Mouse (Mus musculus) stomach, embryonic 15.5 days (tissue): ENCODE measurements at regions not wholly inside any gene's neighbourhood (a gene's known extent, or its start where the extent isn't known, plus 50 kb on each side); places are given as distances from the start of the nearest gene placed in this dataset.

Source experiments
- ATAC-seq: fragments of 200-750 bp; cut with Nextera tagmentation; 2 replicates; pipeline ENCODE4 v1.8.0; 2017; ENCODE audit warnings: low read depth, moderate number of reproducible peaks, moderate TSS enrichment; ENCODE audit not compliant: insufficient read depth, low FRiP score
- H3K27ac ChIP-seq: fragments of 300-500 bp; sonication (generic); 2 replicates; pipeline ENCODE4 v1.5.1; 2015; ENCODE audit warnings: mild to moderate bottlenecking, inconsistent platforms
- H3K27me3 ChIP-seq: fragments of 300-500 bp; sonication (generic); replicated peaks from 2 replicates; pipeline ENCODE4 v1.6.1; 2015; ENCODE audit warnings: inconsistent platforms
- H3K36me3 ChIP-seq: fragments of 300-500 bp; sonication (generic); 2 replicates; pipeline ENCODE4 v1.6.1; 2015; ENCODE audit warnings: inconsistent platforms
- H3K4me1 ChIP-seq: fragments of 300-500 bp; sonication (generic); 2 replicates; pipeline ENCODE4 v1.6.1; 2015; ENCODE audit warnings: inconsistent platforms
- H3K4me2 ChIP-seq: fragments of 300-500 bp; sonication (generic); 2 replicates; pipeline ENCODE4 v1.6.1; 2015; ENCODE audit warnings: mild to moderate bottlenecking, inconsistent platforms
- H3K4me3 ChIP-seq: fragments of 300-500 bp; sonication (generic); replicated peaks from 2 replicates; pipeline ENCODE4 v1.5.1; 2015; ENCODE audit warnings: inconsistent platforms
- H3K9ac ChIP-seq: fragments of 300-500 bp; sonication (generic); 2 replicates; pipeline ENCODE4 v1.6.1; 2015; ENCODE audit warnings: inconsistent platforms
- H3K9me3 ChIP-seq: fragments of 300-500 bp; sonication (generic); 2 replicates; pipeline ENCODE4 v1.6.1; 2016; ENCODE audit warnings: inconsistent platforms
- WGBS: fragments of 180-500 bp; shearing (Covaris S2); methylation state at CpG from one replicate; pipeline ENCODE4 v1.1.7; 2015; 5-methylcytosine and 5-hydroxymethylcytosine counted together

- H3K4me3 ChIP-seq = no peak overlapping the region
- no peak overlapping the region for H3K27ac ChIP-seq
- H3K27me3 ChIP-seq = no peaks in the 10 kb centered on the region
- H3K36me3 ChIP-seq = no peaks in the 10 kb centered on the region
- 90% methylated on average over 13 of the region's 13 CpGs for WGBS
- ATAC-seq = no peak
- no peaks in the 10 kb centered on the region for H3K9me3 ChIP-seq
- H3K4me2 ChIP-seq = no peak overlapping the region
- H3K9ac ChIP-seq = no peak overlapping the region
- H3K4me1 ChIP-seq = no peaks in the 10 kb centered on the region
These were observed 99.2 kb downstream of the Zfp281 start for GRCm38 (mm10) chr1:136723839-136724443.

- Histone ChIP-seq H3K9ac (no peak overlapping the region), H3K9me3 (no peaks in the 10 kb centered on the region), H3K4me2 (no peak overlapping the region), H3K4me3 (no peak overlapping the region), H3K4me1 (no peaks in the 10 kb centered on the region), H3K27me3 (no peaks in the 10 kb centered on the region), H3K27ac (no peak overlapping the region), H3K36me3 (no peaks in the 10 kb centered on the region)
- no peak; the same call in 1 of the 2 replicates for ATAC-seq
- WGBS = 27% methylated on average over 4 of the region's 4 CpGs
These were observed 100.5 kb downstream of the Zfp281 start for GRCm38 (mm10) chr1:136725242-136725641.

- Histone ChIP-seq H3K27me3 (no peaks in the 10 kb centered on the region), H3K27ac (no peak overlapping the region), H3K9ac (no peak overlapping the region), H3K36me3 (no peaks in the 10 kb centered on the region), H3K4me1 (no peaks in the 10 kb centered on the region), H3K4me2 (no peak overlapping the region), H3K9me3 (no peaks in the 10 kb centered on the region), H3K4me3 (no peak overlapping the region)
- 61% methylated on average over 11 of the region's 11 CpGs for WGBS
- no peak for ATAC-seq
These were observed 101.6 kb downstream of the Zfp281 start for GRCm38 (mm10) chr1:136726145-136726935.

GRCm38 (mm10) chr1:136727868-136728631 is 103.3 kb downstream of the Zfp281 start:
- WGBS = 63% methylated on average over 7 of the region's 7 CpGs
- H3K27ac ChIP-seq = no peak overlapping the region

GRCm38 (mm10) chr1:136728632-136728944 is 103.9 kb downstream of the Zfp281 start:
- ATAC-seq = no peak
- Histone ChIP-seq H3K9ac (no peak overlapping the region), H3K4me3 (no peak overlapping the region), H3K36me3 (no peaks in the 10 kb centered on the region), H3K27me3 (no peaks in the 10 kb centered on the region), H3K27ac (no peak overlapping the region), H3K9me3 (no peaks in the 10 kb centered on the region), H3K4me2 (no peak overlapping the region), H3K4me1 (no peaks in the 10 kb centered on the region)
- WGBS = 88% methylated on average over 4 of the region's 4 CpGs

More at GRCm38 (mm10) chr1:136727868-136728631, 103.3 kb downstream of the Zfp281 start:
- Histone ChIP-seq H3K4me3 (no peak overlapping the region), H3K4me1 (no peaks in the 10 kb centered on the region), H3K9ac (no peak overlapping the region), H3K36me3 (no peaks in the 10 kb centered on the region), H3K27me3 (no peaks in the 10 kb centered on the region), H3K4me2 (no peak overlapping the region), H3K9me3 (no peaks in the 10 kb centered on the region)
- ATAC-seq = no peak

- Histone ChIP-seq H3K27me3 (no peaks in the 10 kb centered on the region), H3K27ac (no peak overlapping the region), H3K36me3 (no peaks in the 10 kb centered on the region), H3K4me3 (no peak overlapping the region), H3K9me3 (no peaks in the 10 kb centered on the region), H3K9ac (no peak overlapping the region), H3K4me1 (no peaks in the 10 kb centered on the region), H3K4me2 (no peak overlapping the region)
- 52% methylated on average over 11 of the region's 11 CpGs for WGBS
- no peak for ATAC-seq
These were observed 105.9 kb downstream of the Zfp281 start for GRCm38 (mm10) chr1:136730638-136731037.

GRCm38 (mm10) chr1:136738030-136738429 is 113.3 kb downstream of the Zfp281 start:
- Histone ChIP-seq H3K4me1 (no peaks in the 10 kb centered on the region), H3K36me3 (no peaks in the 10 kb centered on the region), H3K9me3 (no peaks in the 10 kb centered on the region), H3K9ac (no peak overlapping the region), H3K4me2 (no peak overlapping the region), H3K4me3 (no peak overlapping the region), H3K27me3 (no peaks in the 10 kb centered on the region), H3K27ac (no peak overlapping the region)
- no peak for ATAC-seq
- 22% methylated on average over 5 of the region's 5 CpGs for WGBS

GRCm38 (mm10) chr1:136739486-136739885 is 114.8 kb downstream of the Zfp281 start:
- WGBS = 82% methylated on average over 5 of the region's 5 CpGs
- no peaks in the 10 kb centered on the region for H3K9me3 ChIP-seq
- no peaks in the 10 kb centered on the region for H3K36me3 ChIP-seq
- no peaks in the 10 kb centered on the region for H3K27me3 ChIP-seq
- H3K4me3 ChIP-seq = no peak overlapping the region
- no peak overlapping the region for H3K27ac ChIP-seq
- no peak overlapping the region for H3K4me2 ChIP-seq
- no peaks in the 10 kb centered on the region for H3K4me1 ChIP-seq
- no peak for ATAC-seq
- no peak overlapping the region for H3K9ac ChIP-seq

GRCm38 (mm10) chr1:136741061-136741460 is 116.4 kb downstream of the Zfp281 start:
- Histone ChIP-seq H3K9ac (no peak overlapping the region), H3K4me2 (no peak overlapping the region), H3K27me3 (no peaks in the 10 kb centered on the region), H3K4me3 (no peak overlapping the region), H3K4me1 (no peaks in the 10 kb centered on the region), H3K36me3 (no peaks in the 10 kb centered on the region), H3K27ac (no peak overlapping the region), H3K9me3 (no peaks in the 10 kb centered on the region)
- 81% methylated on average over 10 of the region's 10 CpGs for WGBS
- no peak for ATAC-seq

GRCm38 (mm10) chr1:136749188-136749587 is 124.5 kb downstream of the Zfp281 start:
- H3K4me2 ChIP-seq = no peak overlapping the region
- 56% methylated on average over 8 of the region's 8 CpGs for WGBS
- H3K4me3 ChIP-seq = no peak overlapping the region
- no peaks in the 10 kb centered on the region for H3K9me3 ChIP-seq
- no peaks in the 10 kb centered on the region for H3K4me1 ChIP-seq
- ATAC-seq = no peak
- no peaks in the 10 kb centered on the region for H3K27me3 ChIP-seq
- no peak overlapping the region for H3K9ac ChIP-seq
- H3K36me3 ChIP-seq = no peaks in the 10 kb centered on the region
- no peak overlapping the region for H3K27ac ChIP-seq

- Histone ChIP-seq H3K27me3 (no peaks in the 10 kb centered on the region), H3K36me3 (no peaks in the 10 kb centered on the region), H3K27ac (no peak overlapping the region), H3K9ac (no peak overlapping the region), H3K4me3 (no peak overlapping the region), H3K4me1 (no peaks in the 10 kb centered on the region), H3K4me2 (no peak overlapping the region), H3K9me3 (no peaks in the 10 kb centered on the region)
- ATAC-seq = no peak
- WGBS = 67% methylated on average over 14 of the region's 14 CpGs
These were observed 126.9 kb downstream of the Zfp281 start for GRCm38 (mm10) chr1:136751464-136752191.

- H3K4me2 ChIP-seq = no peak overlapping the region
- H3K9me3 ChIP-seq = no peaks in the 10 kb centered on the region
- WGBS = 91% methylated on average over 6 of the region's 6 CpGs
- H3K27me3 ChIP-seq = no peaks in the 10 kb centered on the region
- H3K9ac ChIP-seq = no peak overlapping the region
- no peak for ATAC-seq
- H3K36me3 ChIP-seq = no peaks in the 10 kb centered on the region
- no peak overlapping the region for H3K27ac ChIP-seq
- H3K4me1 ChIP-seq = no peaks in the 10 kb centered on the region
- H3K4me3 ChIP-seq = no peak overlapping the region
These were observed 129.6 kb downstream of the Zfp281 start for GRCm38 (mm10) chr1:136754286-136754685.
